Mouse (Mus musculus) hindbrain, embryonic 12.5 days (tissue): ENCODE results near the gene Sh2d6. TPM values are rescaled to one million over a fixed set of nuclear protein-coding genes. Genes with fewer than 3 reads are reported as not detected.

Experiments
- ATAC-seq: fragments of 200-750 bp; cut with Nextera tagmentation; 2 replicates; pipeline ENCODE4 v1.8.0; 2017; ENCODE audit warnings: moderate TSS enrichment; ENCODE audit not compliant: low FRiP score
- H3K27ac ChIP-seq: fragments of 300-500 bp; sonication (generic); 2 replicates; pipeline ENCODE4 v1.5.1; 2016; ENCODE audit warnings: mild to moderate bottlenecking
- H3K27me3 ChIP-seq: fragments of 300-500 bp; sonication (generic); 2 replicates; pipeline ENCODE4 v1.6.1; 2016; ENCODE audit warnings: mild to moderate bottlenecking
- H3K36me3 ChIP-seq: fragments of 300-500 bp; sonication (generic); 2 replicates; pipeline ENCODE4 v1.6.1; 2016; ENCODE audit warnings: mild to moderate bottlenecking
- H3K4me1 ChIP-seq: fragments of 300-500 bp; sonication (generic); 2 replicates; pipeline ENCODE4 v1.6.1; 2016
- H3K4me2 ChIP-seq: fragments of 300-500 bp; sonication (generic); replicated peaks from 2 replicates; pipeline ENCODE4 v1.6.1; 2016; ENCODE audit warnings: mild to moderate bottlenecking
- H3K4me3 ChIP-seq: fragments of 300-500 bp; sonication (generic); 2 replicates; pipeline ENCODE4 v1.5.1; 2016; ENCODE audit warnings: mild to moderate bottlenecking
- H3K9ac ChIP-seq: fragments of 300-500 bp; sonication (generic); 2 replicates; pipeline ENCODE4 v1.6.1; 2016; ENCODE audit warnings: mild to moderate bottlenecking, moderate library complexity
- H3K9me3 ChIP-seq: fragments of 300-500 bp; sonication (generic); replicated peaks from 2 replicates; pipeline ENCODE4 v1.6.1; 2016; ENCODE audit warnings: mild to moderate bottlenecking
- WGBS: fragments of 180-500 bp; shearing (Covaris S2); methylation state at CpG from one replicate; pipeline ENCODE4 v1.1.7; 2016; 5-methylcytosine and 5-hydroxymethylcytosine counted together
- polyA plus RNA-seq: library from polyadenylated mRNA; unstranded; fragments of >200 nt; fragmentation: Nextera tagmentation; extraction: Ambion mirVana; gene quantifications from 2 replicates; pipeline ENCODE4 v1.2.1, GENCODE M21; 2016

Gene Sh2d6
- polyA plus RNA-seq, 1 experiment from 2014 or later, result 0.62 TPM

DNA sequence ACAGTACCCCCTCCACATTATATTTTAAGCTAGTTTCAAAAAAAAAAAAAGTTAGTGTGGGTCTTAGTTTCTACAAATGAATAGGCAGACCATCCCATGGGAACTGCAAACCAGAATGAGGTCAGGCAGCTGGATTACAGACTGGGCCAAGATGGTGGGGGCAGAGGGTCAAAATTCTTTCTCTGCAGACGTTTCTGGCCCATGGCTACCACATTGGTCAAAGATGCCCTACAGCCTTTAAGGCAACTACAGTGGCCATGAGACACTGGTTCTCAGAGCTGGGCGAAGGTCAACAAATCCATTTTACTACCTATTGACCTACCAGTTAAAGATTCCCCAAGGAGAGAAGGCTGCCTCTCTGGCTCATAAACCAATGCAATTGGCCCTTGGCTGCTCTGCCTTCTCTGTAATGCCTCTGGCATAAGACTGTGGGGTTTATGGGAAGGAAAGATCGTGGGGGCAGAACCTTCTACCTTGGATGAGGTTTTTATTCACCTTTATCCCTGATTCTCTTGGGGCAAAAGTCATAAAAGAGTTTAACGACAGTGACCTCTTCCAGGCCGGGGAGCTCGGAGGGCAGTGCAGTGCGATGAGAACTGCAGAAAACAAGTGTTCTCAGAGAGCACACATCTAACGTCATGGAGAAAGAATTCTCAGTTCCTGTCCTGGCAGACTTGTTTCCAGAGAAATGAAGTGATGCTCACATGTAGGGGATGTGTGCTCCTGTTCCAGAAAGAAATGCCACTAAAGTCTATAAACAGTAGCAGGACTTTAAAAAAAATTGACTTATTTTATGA lies 55.9 kb downstream of the Sh2d6 start:
- no peak overlapping the region for H3K9ac ChIP-seq
- H3K4me2 ChIP-seq, result no peak overlapping the region
- no peaks in the 10 kb centered on the region for H3K27me3 ChIP-seq
- H3K9me3 ChIP-seq, result no peaks in the 10 kb centered on the region
- WGBS, result 78% methylated on average over 8 of the region's 8 CpGs
- no peak overlapping the region for H3K27ac ChIP-seq
- H3K4me1 ChIP-seq, result no peaks in the 10 kb centered on the region
- ATAC-seq, result no peak
- H3K4me3 ChIP-seq, result no peak overlapping the region
- no peaks in the 10 kb centered on the region for H3K36me3 ChIP-seq

Other genes starting within 250 kb of the Sh2d6 start
- not detected in 2 replicates for gene Sftpb, start 217.1 kb downstream of the Sh2d6 start, polyA plus RNA-seq
- gene Usp39, start 176.5 kb downstream of the Sh2d6 start, polyA plus RNA-seq, result 56.4 and 57.9 TPM in 2 replicates
- gene 0610030E20Rik, start 174.4 kb downstream of the Sh2d6 start, polyA plus RNA-seq, result 26.1 and 28.2 TPM in 2 replicates
- 8.5 and 10.0 TPM in 2 replicates for gene Tmem150a, start 166.3 kb downstream of the Sh2d6 start, polyA plus RNA-seq
- 95.0 and 98.3 TPM in 2 replicates for gene Rnf181, start 154.8 kb downstream of the Sh2d6 start, polyA plus RNA-seq
- 10.0 and 11.0 TPM in 2 replicates for gene Vamp5, start 141.2 kb downstream of the Sh2d6 start, polyA plus RNA-seq
- gene Vamp8, start 131.0 kb downstream of the Sh2d6 start, polyA plus RNA-seq, result 43.9 and 45.5 TPM in 2 replicates
- 24.9 and 30.8 TPM in 2 replicates for gene Ggcx, start 107.4 kb downstream of the Sh2d6 start, polyA plus RNA-seq
- gene Mat2a, start 82.1 kb downstream of the Sh2d6 start, polyA plus RNA-seq, result 405 and 424 TPM in 2 replicates
- gene Capg, start 22.7 kb upstream of the Sh2d6 start, polyA plus RNA-seq, result 10.6 and 15.0 TPM in 2 replicates
- gene Elmod3, start 76.7 kb upstream of the Sh2d6 start, polyA plus RNA-seq, result 17.6 and 18.1 TPM in 2 replicates
- gene Retsat, start 76.8 kb upstream of the Sh2d6 start, polyA plus RNA-seq, result 5.8 and 6.9 TPM in 2 replicates
- 38.8 and 39.2 TPM in 2 replicates for gene Tgoln1, start 95.3 kb upstream of the Sh2d6 start, polyA plus RNA-seq